Mouse (Mus musculus): Measurements from ENCODE around the gene Lclat1. TPM values are rescaled to one million over a fixed set of nuclear protein-coding genes. Genes with fewer than 3 reads are reported as not detected.
"Not testable (repeated sequence)": the region's sequence is repeated elsewhere in the genome, so short reads cannot be mapped to it uniquely, and the experiment has no call there.

Lclat1 gene
- total RNA-seq, 2 experiments from 2014 or later: 8.7 to 16.8 TPM

- no peak for ATAC-seq (replicated peaks; ENCODE audit: low FRiP score, low TSS enrichment, poor library complexity, severe bottlenecking)
Measured at GRCm38 (mm10) chr17:73121726-73122125, 13.9 kb downstream of the Lclat1 start.

GRCm38 (mm10) chr17:73126349-73126748 is 18.6 kb downstream of the Lclat1 start:
- ATAC-seq (replicated peaks; ENCODE audit: low FRiP score, low TSS enrichment, poor library complexity, severe bottlenecking): no peak

- no peak for ATAC-seq (replicated peaks; ENCODE audit: low FRiP score, low TSS enrichment, poor library complexity, severe bottlenecking)
Measured at GRCm38 (mm10) chr17:73126903-73127302, 19.1 kb downstream of the Lclat1 start.

- ATAC-seq (replicated peaks; ENCODE audit: low FRiP score, low TSS enrichment, poor library complexity, severe bottlenecking): peak; percentile 55
Measured at GRCm38 (mm10) chr17:73136562-73137484, 29.0 kb downstream of the Lclat1 start.

- no peak for ATAC-seq (replicated peaks; ENCODE audit: low FRiP score, low TSS enrichment, poor library complexity, severe bottlenecking)
Measured at GRCm38 (mm10) chr17:73138217-73138616, 30.4 kb downstream of the Lclat1 start.

- peak; percentile 48 for ATAC-seq (replicated peaks; ENCODE audit: low FRiP score, low TSS enrichment, poor library complexity, severe bottlenecking)
Measured at GRCm38 (mm10) chr17:73142029-73142428, 34.2 kb downstream of the Lclat1 start.

- peak; percentile 91 for ATAC-seq (replicated peaks; ENCODE audit: low FRiP score, low TSS enrichment, poor library complexity, severe bottlenecking)
Measured at GRCm38 (mm10) chr17:73142445-73142844, 34.7 kb downstream of the Lclat1 start.

GRCm38 (mm10) chr17:73145426-73145825 is 37.6 kb downstream of the Lclat1 start:
- no peak for ATAC-seq (replicated peaks; ENCODE audit: low FRiP score, low TSS enrichment, poor library complexity, severe bottlenecking)

GRCm38 (mm10) chr17:73148607-73149006 is 40.8 kb downstream of the Lclat1 start:
- ATAC-seq (replicated peaks; ENCODE audit: low FRiP score, low TSS enrichment, poor library complexity, severe bottlenecking): no peak

- ATAC-seq (replicated peaks; ENCODE audit: low FRiP score, low TSS enrichment, poor library complexity, severe bottlenecking): not testable (repeated sequence)
Measured at GRCm38 (mm10) chr17:73152790-73153525, 45.2 kb downstream of the Lclat1 start.

- no peak for ATAC-seq (replicated peaks; ENCODE audit: low FRiP score, low TSS enrichment, poor library complexity, severe bottlenecking)
Measured at GRCm38 (mm10) chr17:73153672-73154071, 45.9 kb downstream of the Lclat1 start.

- ATAC-seq (replicated peaks; ENCODE audit: low FRiP score, low TSS enrichment, poor library complexity, severe bottlenecking): no peak
Measured at GRCm38 (mm10) chr17:73156606-73157005, 48.8 kb downstream of the Lclat1 start.

GRCm38 (mm10) chr17:73161795-73162194 is 54.0 kb downstream of the Lclat1 start:
- no peak for ATAC-seq (replicated peaks; ENCODE audit: low FRiP score, low TSS enrichment, poor library complexity, severe bottlenecking)

- no peak for ATAC-seq (replicated peaks; ENCODE audit: low FRiP score, low TSS enrichment, poor library complexity, severe bottlenecking)
Measured at GRCm38 (mm10) chr17:73162445-73163208, 54.8 kb downstream of the Lclat1 start.

GRCm38 (mm10) chr17:73163597-73163996 is 55.8 kb downstream of the Lclat1 start:
- ATAC-seq (replicated peaks; ENCODE audit: low FRiP score, low TSS enrichment, poor library complexity, severe bottlenecking): no peak

GRCm38 (mm10) chr17:73164121-73164520 is 56.3 kb downstream of the Lclat1 start:
- no peak for ATAC-seq (replicated peaks; ENCODE audit: low FRiP score, low TSS enrichment, poor library complexity, severe bottlenecking)

- ATAC-seq (replicated peaks; ENCODE audit: low FRiP score, low TSS enrichment, poor library complexity, severe bottlenecking): no peak
Measured at GRCm38 (mm10) chr17:73169461-73169860, 61.7 kb downstream of the Lclat1 start.

- no peak for ATAC-seq (replicated peaks; ENCODE audit: low FRiP score, low TSS enrichment, poor library complexity, severe bottlenecking)
Measured at GRCm38 (mm10) chr17:73170141-73170540, 62.4 kb downstream of the Lclat1 start.

- ATAC-seq (replicated peaks; ENCODE audit: low FRiP score, low TSS enrichment, poor library complexity, severe bottlenecking): peak; percentile 96
Measured at GRCm38 (mm10) chr17:73174083-73174562, 66.3 kb downstream of the Lclat1 start.

- no peak for ATAC-seq (replicated peaks; ENCODE audit: low FRiP score, low TSS enrichment, poor library complexity, severe bottlenecking)
Measured at GRCm38 (mm10) chr17:73175720-73176119, 67.9 kb downstream of the Lclat1 start.
